Mouse (Mus musculus) cerebellum, adult 9-10 months (tissue): ENCODE data around the gene Hlcs.
A peak's percentile ranks its signal among the peaks of the same experiment; 100 is the strongest.
"Not testable (repeated sequence)": the region's sequence is repeated elsewhere in the genome, so short reads cannot be mapped to it uniquely, and the experiment has no call there.

ENCODE experiments used
- DNase-seq: peaks from one replicate; pipeline ENCODE4 v3.0.0; 2022

Hlcs gene

GRCm38 (mm10) chr16:94313229-94314030 is at the start of gene Hlcs:
Gene Hlcs, minus strand, starts transcription at chr16:94313571.
- peak; percentile 98 for DNase-seq

GRCm38 (mm10) chr16:94362174-94362873 is 49.0 kb upstream of the Hlcs start:
- no peak for DNase-seq

- DNase-seq: no peak
Measured at GRCm38 (mm10) chr16:94360578-94361350, 47.4 kb upstream of the Hlcs start.

GRCm38 (mm10) chr16:94358091-94358490 is 44.7 kb upstream of the Hlcs start:
- no peak for DNase-seq

- DNase-seq: no peak
Measured at GRCm38 (mm10) chr16:94356776-94357494, 43.6 kb upstream of the Hlcs start.

- no peak for DNase-seq
Measured at GRCm38 (mm10) chr16:94356046-94356445, 42.7 kb upstream of the Hlcs start.

GRCm38 (mm10) chr16:94354450-94354849 is 41.1 kb upstream of the Hlcs start:
- DNase-seq: no peak

GRCm38 (mm10) chr16:94350287-94350677 is 36.9 kb upstream of the Hlcs start:
- no peak for DNase-seq

- DNase-seq: no peak
Measured at GRCm38 (mm10) chr16:94349588-94350286, 36.4 kb upstream of the Hlcs start.

GRCm38 (mm10) chr16:94348779-94349178 is 35.4 kb upstream of the Hlcs start:
- DNase-seq: no peak

- DNase-seq: no peak
Measured at GRCm38 (mm10) chr16:94347080-94347731, 33.8 kb upstream of the Hlcs start.

- no peak for DNase-seq
Measured at GRCm38 (mm10) chr16:94345733-94346132, 32.4 kb upstream of the Hlcs start.

- not testable (repeated sequence) for DNase-seq
Measured at GRCm38 (mm10) chr16:94339164-94340160, 26.1 kb upstream of the Hlcs start.

GRCm38 (mm10) chr16:94335656-94336055 is 22.3 kb upstream of the Hlcs start:
- no peak for DNase-seq

- DNase-seq: peak; percentile 78
Measured at GRCm38 (mm10) chr16:94331886-94332252, 18.5 kb upstream of the Hlcs start.

- DNase-seq: no peak
Measured at GRCm38 (mm10) chr16:94331233-94331885, 18.0 kb upstream of the Hlcs start.

GRCm38 (mm10) chr16:94330429-94330828 is 17.1 kb upstream of the Hlcs start:
- DNase-seq: no peak

- no peak for DNase-seq
Measured at GRCm38 (mm10) chr16:94328881-94329867, 15.8 kb upstream of the Hlcs start.
